18 mouse cellular contexts compared by ENCODE assay signal in genomic region chr2:102048296-102049175, GRCm38 (mm10).
DNase-seq lines count a peak whose midpoint lies in the region; ATAC-seq and TF ChIP-seq lines count a peak whose summit lies in the region.
"Had no signal": no experiment of that assay in that cellular context is flagged by ENCODE, and none has a peak within 500 bp of the region (broad histone marks: within the 10 kb centered on the region; RNA-seq: fewer than 3 reads in every experiment).

No protein-coding gene starts in this region.

- in situ Hi-C loops in ES-E14 (cut with MboI; ENCODE audit: low sequenced_read_pairs in 2 of 2, unreplicated experiment in 2 of 2), result no loop called here

- no peak for ATAC-seq in forebrain, embryonic 14.5 days
- ATAC-seq in forebrain, embryonic 12.5 days (ENCODE audit: low FRiP score), result no peak
- ATAC-seq in hindbrain, postnatal 0 days, result no peak
- ATAC-seq: lung, postnatal 0 days; midbrain, embryonic 16.5 days; Patski had no signal

- WGBS in forebrain, embryonic 14.5 days, result 36% methylated on average over 16 of the region's 16 CpGs
- WGBS in forebrain, embryonic 12.5 days, result 59% methylated on average over 16 of the region's 16 CpGs
- WGBS in kidney, adult 2 months, result 51% methylated on average over 16 of the region's 16 CpGs
- 42% methylated on average over 16 of the region's 16 CpGs for WGBS in hindbrain, postnatal 0 days

- peak; percentile 48 for DNase-seq in forebrain, embryonic 14.5 days (ENCODE audit: low spot score)
- peak; percentile 78 for DNase-seq in kidney, adult 2 months
- DNase-seq in kidney, postnatal 10 days, result no peak
- no peak for DNase-seq in ES-E14 (ENCODE audit: low read depth, low spot score)
- DNase-seq in hindbrain, postnatal 0 days (ENCODE audit: low spot score), result peak; percentile 19
- no peak for DNase-seq in left cerebral cortex, adult 9 months (ENCODE audit: low spot score in 2 of 2)
- DNase-seq: adrenal gland, postnatal 36 days; B cell, adult 2 months; cerebellum, postnatal 25 days; gastrocnemius, postnatal 10 days; right cerebral cortex, adult 18-20 months had no signal

- TF ChIP-seq CTCF in kidney, adult 2 months (conservative IDR thresholded peaks at IDR 0.05; ENCODE audit: insufficient read depth, insufficient read length, low read depth, low read length), result no peak
- no peak for TF ChIP-seq CTCF in hindbrain, postnatal 0 days (IDR thresholded peaks at IDR 0.05; ENCODE audit: low read depth)

- H3K4me1 ChIP-seq in forebrain, embryonic 14.5 days (ENCODE audit: control insufficient read depth, insufficient read depth, low read length), result peaks cover 31% of the 10 kb centered on the region
- H3K4me1 ChIP-seq in forebrain, embryonic 12.5 days, result peaks cover 37% of the 10 kb centered on the region
- peaks cover 16% of the 10 kb centered on the region for H3K4me1 ChIP-seq in kidney, adult 2 months (ENCODE audit: control insufficient read depth, insufficient read depth, low read length)
- peaks cover 0 to 8% of the 10 kb centered on the region in 2 experiments; a peak in 1 of 4 replicates for H3K4me1 ChIP-seq in ES-E14 (ENCODE audit: control insufficient read depth in 2 of 2, insufficient read depth in 2 of 2, low read length in 2 of 2, poor library complexity in 1 of 2)
- peaks cover 14% of the 10 kb centered on the region; the same call in 1 of the 2 replicates for H3K4me1 ChIP-seq in hindbrain, postnatal 0 days (ENCODE audit: insufficient read depth, low read length)

- no peaks in the 10 kb centered on the region for H3K36me3 ChIP-seq in forebrain, embryonic 14.5 days (ENCODE audit: control insufficient read depth, insufficient read depth, low read length)
- 0 out of 2 replicates have a peak, but pooled peaks cover 11% of the 10 kb centered on the region for H3K36me3 ChIP-seq in forebrain, embryonic 12.5 days (replicated peaks)
- H3K36me3 ChIP-seq in kidney, adult 2 months (ENCODE audit: control insufficient read depth, insufficient read depth, low read length), result no peaks in the 10 kb centered on the region
- 0 out of 2 replicates have a peak, but pooled peaks cover 1% of the 10 kb centered on the region for H3K36me3 ChIP-seq in ES-E14 (ENCODE audit: control insufficient read depth, insufficient read depth, low read length, poor library complexity, severe bottlenecking)
- no peaks in the 10 kb centered on the region for H3K36me3 ChIP-seq in hindbrain, postnatal 0 days (ENCODE audit: insufficient read depth, low read length)

- no peak for TF ChIP-seq POLR2A in kidney, adult 2 months (IDR thresholded peaks at IDR 0.05; ENCODE audit: low read depth, low read length)

- no peak overlapping the region for H3K27ac ChIP-seq in forebrain, embryonic 14.5 days (ENCODE audit: low read depth, low read length)
- H3K27ac ChIP-seq in forebrain, embryonic 12.5 days, result no peak overlapping the region
- H3K27ac ChIP-seq in kidney, adult 2 months (ENCODE audit: insufficient read depth, low read depth, low read length), result no peak overlapping the region
- H3K27ac ChIP-seq in ES-E14 (ENCODE audit: insufficient read depth, low read depth, low read length, poor library complexity, severe bottlenecking), result no peak overlapping the region
- H3K27ac ChIP-seq in hindbrain, postnatal 0 days, result no peak overlapping the region
- H3K27ac ChIP-seq: limb, embryonic 12.5 days; liver, embryonic 14.5 days had no signal

- H3K4me2 ChIP-seq in forebrain, embryonic 14.5 days (ENCODE audit: low read length), result no peak overlapping the region
- no peak overlapping the region for H3K4me2 ChIP-seq in forebrain, embryonic 12.5 days
- H3K4me2 ChIP-seq in hindbrain, postnatal 0 days (ENCODE audit: low read depth, low read length), result no peak overlapping the region
- H3K4me2 ChIP-seq: limb, embryonic 12.5 days had no signal

- no peaks in the 10 kb centered on the region for H3K9me3 ChIP-seq in forebrain, embryonic 14.5 days (replicated peaks; ENCODE audit: control insufficient read depth, low read length)
- no peaks in the 10 kb centered on the region for H3K9me3 ChIP-seq in forebrain, embryonic 12.5 days
- H3K9me3 ChIP-seq in ES-E14 (ENCODE audit: control insufficient read depth, insufficient read depth, low read depth, low read length), result no peaks in the 10 kb centered on the region
- no peaks in the 10 kb centered on the region for H3K9me3 ChIP-seq in hindbrain, postnatal 0 days (ENCODE audit: low read length)
- H3K9me3 ChIP-seq: limb, embryonic 12.5 days had no signal

- no peak overlapping the region for H3K4me3 ChIP-seq in forebrain, embryonic 14.5 days (ENCODE audit: low read depth, low read length)
- H3K4me3 ChIP-seq in forebrain, embryonic 12.5 days (replicated peaks), result no peak overlapping the region
- H3K4me3 ChIP-seq in kidney, adult 2 months (ENCODE audit: insufficient read depth, low read depth, low read length), result no peak overlapping the region
- H3K4me3 ChIP-seq in ES-E14 (ENCODE audit: insufficient read depth in 1 of 2, low read depth in 1 of 2, low read length in 2 of 2, poor library complexity in 1 of 2, severe bottlenecking in 1 of 2), result no peak overlapping the region
- no peak overlapping the region for H3K4me3 ChIP-seq in hindbrain, postnatal 0 days (ENCODE audit: low read length)
- H3K4me3 ChIP-seq: erythroblast, embryonic 14.5 days; limb, embryonic 12.5 days had no signal

- H3K27me3 ChIP-seq in forebrain, embryonic 14.5 days (replicated peaks; ENCODE audit: control insufficient read depth, insufficient read depth, low read length), result no peaks in the 10 kb centered on the region
- H3K27me3 ChIP-seq in forebrain, embryonic 12.5 days, result no peaks in the 10 kb centered on the region
- no peaks in the 10 kb centered on the region for H3K27me3 ChIP-seq in kidney, adult 2 months (replicated peaks; ENCODE audit: control insufficient read depth, insufficient read depth, low read length)
- no peaks in the 10 kb centered on the region for H3K27me3 ChIP-seq in hindbrain, postnatal 0 days (ENCODE audit: insufficient read depth, low read length)
- H3K27me3 ChIP-seq: limb, embryonic 12.5 days; Patski had no signal

- no peak overlapping the region for H3K9ac ChIP-seq in forebrain, embryonic 14.5 days (ENCODE audit: low read length)
- no peak overlapping the region for H3K9ac ChIP-seq in forebrain, embryonic 12.5 days
- no peak overlapping the region for H3K9ac ChIP-seq in ES-E14 (ENCODE audit: insufficient read depth, low read depth, low read length, poor library complexity, severe bottlenecking)
- no peak overlapping the region for H3K9ac ChIP-seq in hindbrain, postnatal 0 days (replicated peaks; ENCODE audit: low read length)
- H3K9ac ChIP-seq: limb, embryonic 12.5 days; liver, embryonic 14.5 days had no signal

TF ChIP-seq in ES-E14, 5 proteins besides CTCF, POLR2A, EP300 and RAD21:
- no peak for TF ChIP-seq ZC3H11A (IDR thresholded peaks at IDR 0.05; ENCODE audit: borderline replicate concordance, low read depth, low read length)
- TF ChIP-seq ZNF384 (IDR thresholded peaks at IDR 0.05; ENCODE audit: low read depth, low read length), result 0 out of 2 replicates have a peak, but pooled peaks have one; percentile 52

Comparison
In these comparisons a context has a peak if more than half of its experiments do, and no peak if none do; other contexts are left out.
1. DNase-seq: peak in forebrain, embryonic 14.5 days (single experiment), kidney, adult 2 months (single experiment) and hindbrain, postnatal 0 days (single experiment); none in kidney, postnatal 10 days (single experiment), ES-E14 (single experiment) and left cerebral cortex, adult 9 months (0 of 2).